Mouse (Mus musculus): ENCODE measurements around the gene Myo10. TPM values are rescaled to one million over a fixed set of nuclear protein-coding genes. Genes with fewer than 3 reads are reported as not detected.

Gene Myo10
- polyA plus RNA-seq, 1 experiment from 2014 or later: 12.5 TPM

DNA sequence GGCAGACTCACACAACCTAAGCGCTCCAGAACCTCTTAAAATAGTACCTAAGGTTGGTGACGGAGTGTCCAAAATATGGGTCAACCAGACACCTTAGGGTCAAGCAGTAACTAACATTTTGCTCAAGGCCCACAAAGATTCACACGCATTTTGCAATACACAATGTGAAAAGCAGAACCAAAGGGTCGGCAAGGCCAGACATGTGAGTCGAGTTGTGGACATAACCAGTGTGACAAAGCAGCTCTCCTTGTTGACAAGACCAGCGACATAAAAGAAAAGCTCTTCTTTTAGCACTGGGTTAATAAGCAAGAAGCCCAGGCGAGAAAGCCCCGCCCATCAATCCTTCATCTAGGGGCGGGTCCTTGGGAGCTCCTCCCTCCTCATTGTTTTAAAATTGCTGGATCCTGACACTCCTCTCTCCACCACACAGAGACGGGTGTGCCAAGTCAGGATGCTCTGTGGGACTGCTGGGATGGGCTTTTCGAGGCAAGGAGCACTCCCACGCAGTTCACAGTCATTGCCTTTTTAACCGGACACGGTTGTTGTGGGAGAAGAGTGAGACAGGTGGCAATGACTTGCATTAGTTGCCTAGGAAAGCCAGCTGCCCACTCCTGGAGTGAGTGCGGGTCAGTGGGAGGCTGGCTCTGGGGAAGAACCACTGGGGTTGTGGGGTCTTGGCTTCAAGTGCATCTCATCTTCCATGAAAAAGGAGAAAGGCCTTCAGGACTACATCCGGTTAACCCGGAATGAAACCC lies 212.8 kb downstream of the Myo10 start:
- Histone ChIP-seq H3K27ac (no peak overlapping the region), H3K9ac (no peak overlapping the region), H3K27me3 (no peaks in the 10 kb centered on the region), H3K36me3 (no peaks in the 10 kb centered on the region), H3K4me1 (replicated peaks) (peaks cover 2% of the 10 kb centered on the region; the same call in 1 of the 2 replicates), H3K9me3 (replicated peaks) (no peaks in the 10 kb centered on the region), H3K4me3 (no peak overlapping the region), H3K4me2 (no peak overlapping the region)
- ATAC-seq (replicated peaks; ENCODE audit: insufficient number of reproducible peaks, insufficient read depth, low FRiP score, low read depth): no peak
- 85% methylated on average over 17 of the region's 17 CpGs for WGBS

DNA sequence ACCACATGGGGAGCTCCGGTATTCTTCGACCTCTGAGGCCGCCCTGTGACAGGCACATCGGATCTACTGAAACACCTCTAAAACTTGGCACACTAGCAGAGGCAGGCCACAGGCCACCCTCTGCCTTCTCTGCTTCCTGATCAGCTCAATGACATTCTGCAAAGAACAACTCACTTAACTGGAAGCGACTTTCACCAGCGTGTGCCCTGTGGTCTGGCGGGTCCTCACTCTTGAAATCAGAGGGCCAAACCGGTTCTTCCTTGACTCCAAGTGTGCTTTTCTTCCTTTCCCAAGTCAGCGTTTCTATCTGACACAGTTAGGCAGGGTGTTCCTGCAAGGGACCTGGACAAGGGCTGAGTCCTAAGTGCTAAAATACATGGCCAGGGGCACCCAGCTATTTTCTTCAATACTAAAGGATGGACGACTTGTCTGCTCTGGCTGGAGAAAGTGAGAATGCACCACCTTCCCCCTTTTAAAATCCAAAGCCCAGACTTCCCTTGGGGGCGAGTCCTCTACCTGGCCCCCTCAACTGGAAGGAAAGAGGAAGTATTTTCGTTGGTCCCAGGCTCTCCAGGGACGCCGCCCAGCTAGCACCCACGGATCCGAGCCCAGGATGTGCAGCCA lies 220.2 kb downstream of the Myo10 start:
- Histone ChIP-seq H3K27ac (no peak overlapping the region), H3K4me1 (replicated peaks) (peaks cover 16% of the 10 kb centered on the region)
- ATAC-seq (replicated peaks; ENCODE audit: insufficient number of reproducible peaks, insufficient read depth, low FRiP score, low read depth): no peak

DNA sequence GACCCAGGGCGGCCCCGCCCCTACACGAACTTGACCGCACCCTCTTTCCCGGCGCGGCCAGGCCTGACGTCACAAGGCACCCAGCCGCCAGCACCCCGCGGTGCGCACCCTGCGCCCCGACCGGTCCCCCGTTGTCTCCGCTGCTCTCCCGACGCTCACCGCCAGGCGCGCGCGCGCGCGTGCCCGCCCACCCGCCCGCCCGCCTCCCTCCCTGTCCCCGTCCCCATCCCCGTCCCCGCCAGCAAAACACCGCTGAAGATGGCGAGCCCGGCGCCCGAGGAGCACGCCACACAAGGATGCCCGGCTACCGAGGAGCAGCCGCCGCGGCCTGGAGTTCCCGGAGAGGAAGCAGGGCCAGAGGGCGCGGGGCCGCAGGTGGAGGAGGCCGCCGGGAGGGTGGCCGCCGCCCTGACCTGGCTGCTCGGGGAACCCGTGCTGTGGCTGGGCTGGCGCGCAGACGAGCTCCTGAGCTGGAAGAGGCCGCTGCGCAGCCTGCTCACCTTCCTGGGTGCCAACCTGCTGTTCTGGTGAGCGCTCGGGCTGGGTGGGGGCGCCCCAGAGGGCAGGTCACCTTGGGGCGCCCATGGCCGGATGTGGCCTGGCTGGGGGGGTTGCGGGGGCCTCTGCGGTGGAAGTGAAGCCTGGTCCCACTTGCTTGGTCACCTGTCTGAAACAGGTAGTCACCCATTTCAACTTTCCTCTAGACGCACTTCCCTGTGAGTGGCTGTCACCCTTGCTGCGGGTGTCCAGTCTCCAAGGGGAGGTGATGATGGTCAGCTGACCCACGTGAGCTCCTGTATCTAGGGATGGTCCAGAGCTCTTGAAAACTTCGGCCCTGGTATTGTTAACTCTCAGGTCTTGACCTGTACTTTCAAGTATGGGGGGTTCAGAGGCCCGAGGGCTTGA lies 221.0 kb downstream of the Myo10 start, which contains the start of gene Retreg1:
TSS of gene Retreg1 (plus strand) at position 95 of the 906 bp plus-strand sequence.
- peak; percentile 84 for ATAC-seq (replicated peaks; ENCODE audit: insufficient number of reproducible peaks, insufficient read depth, low FRiP score, low read depth)
- peak within 1 kb of the TSS; percentile 68 for H3K9ac ChIP-seq
- no peaks in the 10 kb centered on the region for H3K36me3 ChIP-seq
- H3K27me3 ChIP-seq: peaks cover 10% of the 10 kb centered on the region
- peak within 1 kb of the TSS; percentile 65 for H3K27ac ChIP-seq
- peaks cover 16% of the 10 kb centered on the region for H3K4me1 ChIP-seq (replicated peaks)
- H3K9me3 ChIP-seq (replicated peaks): no peaks in the 10 kb centered on the region
- H3K4me2 ChIP-seq: peak within 1 kb of the TSS; percentile 87
- H3K4me3 ChIP-seq: peak within 1 kb of the TSS; percentile 79
- under 1% methylated on average over 66 of the region's 72 CpGs for WGBS

More for the DNA sequence above, 220.2 kb downstream of the Myo10 start:
- H3K9ac ChIP-seq: peak overlapping the region; percentile 68
- 16% methylated on average over 16 of the region's 16 CpGs for WGBS
- H3K27me3 ChIP-seq: peaks cover 10% of the 10 kb centered on the region
- H3K4me2 ChIP-seq: peak overlapping the region; percentile 87
- H3K9me3 ChIP-seq (replicated peaks): no peaks in the 10 kb centered on the region
- no peaks in the 10 kb centered on the region for H3K36me3 ChIP-seq
- H3K4me3 ChIP-seq: peak overlapping the region; percentile 79

DNA sequence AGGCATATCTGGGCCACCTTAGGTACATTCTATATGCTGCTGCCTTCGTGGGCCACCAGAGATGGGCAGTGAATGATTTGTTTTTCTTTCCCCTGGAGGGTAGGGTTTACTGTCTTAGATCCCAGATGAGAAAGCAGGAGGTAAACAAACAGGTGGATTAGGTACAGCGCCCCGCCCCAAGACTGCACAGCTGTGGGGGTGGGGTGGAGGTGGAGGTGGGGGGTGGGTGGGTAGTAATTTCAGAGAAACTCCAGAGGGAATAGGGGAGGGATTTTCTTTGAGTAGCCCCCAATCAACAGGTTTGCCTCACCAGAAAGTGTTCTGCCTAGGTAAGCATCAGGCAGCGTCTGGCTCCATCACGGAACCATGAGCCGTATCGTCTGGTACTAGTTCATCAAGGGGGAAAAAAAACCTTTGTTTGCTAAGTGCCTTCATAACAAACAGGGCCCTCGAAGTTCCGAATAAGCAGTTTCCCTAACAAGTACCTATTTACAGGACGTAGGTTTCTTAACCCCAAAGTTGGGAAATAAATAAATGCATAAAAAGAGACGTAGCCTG lies 221.8 kb downstream of the Myo10 start:
- 29% methylated on average over 11 of the region's 11 CpGs for WGBS

DNA sequence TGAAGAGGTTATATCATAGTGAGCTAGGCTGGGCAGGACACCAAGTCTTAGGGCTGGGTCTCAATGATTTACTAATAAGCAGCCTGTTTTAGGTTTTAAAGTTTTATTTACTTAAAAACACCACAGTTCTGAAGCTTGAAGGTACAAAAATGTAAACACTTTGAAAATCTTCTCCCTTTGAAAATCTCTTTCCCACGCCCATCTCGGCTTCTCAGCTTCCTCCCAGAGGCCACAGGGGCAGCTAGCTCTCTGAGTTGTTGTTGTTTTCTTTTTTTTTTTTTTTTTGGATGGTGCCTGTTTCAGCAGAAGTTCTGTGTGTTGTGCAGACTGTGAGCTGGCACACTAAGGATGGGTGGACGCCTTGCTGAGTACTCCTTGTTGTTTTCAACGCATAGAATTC lies 222.4 kb downstream of the Myo10 start:
- Histone ChIP-seq H3K9ac (no peak overlapping the region), H3K27ac (no peak overlapping the region), H3K9me3 (replicated peaks) (no peaks in the 10 kb centered on the region), H3K27me3 (peaks cover 10% of the 10 kb centered on the region), H3K4me1 (replicated peaks) (peaks cover 16% of the 10 kb centered on the region), H3K4me2 (peak overlapping the region; percentile 87; the same call in 1 of the 2 replicates), H3K4me3 (peak overlapping the region; percentile 79; the same call in 1 of the 2 replicates), H3K36me3 (no peaks in the 10 kb centered on the region)
- ATAC-seq (replicated peaks; ENCODE audit: insufficient number of reproducible peaks, insufficient read depth, low FRiP score, low read depth): no peak
- 65% methylated on average over 4 of the region's 4 CpGs for WGBS

More for the DNA sequence above, 221.8 kb downstream of the Myo10 start:
- no peak for ATAC-seq (replicated peaks; ENCODE audit: insufficient number of reproducible peaks, insufficient read depth, low FRiP score, low read depth)
- H3K36me3 ChIP-seq: no peaks in the 10 kb centered on the region
- H3K4me1 ChIP-seq (replicated peaks): peaks cover 16% of the 10 kb centered on the region
- peak overlapping the region; percentile 87 for H3K4me2 ChIP-seq
- H3K27ac ChIP-seq: no peak overlapping the region
- H3K9me3 ChIP-seq (replicated peaks): no peaks in the 10 kb centered on the region
- peak overlapping the region; percentile 79 for H3K4me3 ChIP-seq
- peaks cover 10% of the 10 kb centered on the region for H3K27me3 ChIP-seq
- H3K9ac ChIP-seq: peak overlapping the region; percentile 68; the same call in 1 of the 2 replicates

DNA sequence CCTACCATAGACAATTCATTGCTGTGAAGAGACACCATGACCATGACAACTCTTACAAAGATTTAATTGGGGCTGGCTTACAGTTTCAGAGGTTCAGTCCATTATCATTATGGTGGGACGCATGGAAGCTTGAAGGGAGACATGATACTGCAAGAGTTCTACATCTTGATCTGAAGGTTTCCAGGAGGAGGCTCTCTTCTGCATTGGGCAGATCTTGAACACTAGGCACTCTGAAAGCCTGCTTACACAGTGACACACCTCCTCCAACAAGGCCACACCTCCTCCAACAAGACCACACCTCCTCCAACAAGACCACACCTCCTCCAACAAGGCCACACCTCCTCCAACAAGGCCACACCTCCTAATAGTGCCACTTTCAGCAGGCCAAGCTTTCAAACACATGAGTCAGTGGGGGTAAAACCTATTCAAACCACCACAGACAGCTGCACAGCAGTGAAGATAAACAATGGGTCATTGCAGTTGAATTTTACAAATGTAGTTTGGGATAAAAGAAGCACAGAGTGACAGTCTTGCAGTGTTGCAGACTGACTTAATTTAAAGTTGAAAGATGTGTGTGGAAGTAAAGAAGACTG lies 225.3 kb downstream of the Myo10 start:
- H3K4me1 ChIP-seq (replicated peaks): peaks cover 14% of the 10 kb centered on the region
- H3K27ac ChIP-seq: no peak overlapping the region
- ATAC-seq (replicated peaks; ENCODE audit: insufficient number of reproducible peaks, insufficient read depth, low FRiP score, low read depth): no peak
- no peaks in the 10 kb centered on the region for H3K27me3 ChIP-seq
- 88% methylated on average over 1 of the region's 1 CpGs for WGBS
- H3K4me2 ChIP-seq: no peak overlapping the region
- no peaks in the 10 kb centered on the region for H3K36me3 ChIP-seq
- H3K9ac ChIP-seq: no peak overlapping the region
- no peak overlapping the region for H3K4me3 ChIP-seq
- no peaks in the 10 kb centered on the region for H3K9me3 ChIP-seq (replicated peaks)

DNA sequence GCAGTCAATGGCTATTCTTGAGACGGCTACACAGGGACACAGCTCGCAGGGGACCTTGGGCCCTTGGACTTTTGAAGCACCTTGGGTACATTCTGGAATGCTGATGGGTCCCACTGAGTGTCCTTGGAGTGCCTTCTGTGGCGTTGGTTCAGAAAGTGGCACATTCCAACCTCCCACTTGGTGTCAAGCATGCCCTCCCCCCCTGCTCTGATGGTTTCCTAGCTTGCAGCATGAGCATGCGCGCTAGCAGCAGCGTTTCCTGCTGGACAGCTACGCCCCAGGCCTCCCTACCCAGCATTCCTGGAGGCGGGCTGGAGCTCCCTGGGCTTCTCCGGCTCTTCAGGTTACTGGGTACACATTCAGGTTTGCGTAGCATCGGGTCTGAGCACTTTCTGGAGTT lies 228.2 kb downstream of the Myo10 start:
- H3K9ac ChIP-seq: no peak overlapping the region
- no peak overlapping the region for H3K4me3 ChIP-seq
- ATAC-seq (replicated peaks; ENCODE audit: insufficient number of reproducible peaks, insufficient read depth, low FRiP score, low read depth): no peak
- 0 out of 2 replicates have a peak, but pooled peaks cover 2% of the 10 kb centered on the region for H3K4me1 ChIP-seq (replicated peaks)
- no peaks in the 10 kb centered on the region for H3K27me3 ChIP-seq
- 63% methylated on average over 11 of the region's 11 CpGs for WGBS
- no peaks in the 10 kb centered on the region for H3K9me3 ChIP-seq (replicated peaks)
- no peaks in the 10 kb centered on the region for H3K36me3 ChIP-seq
- H3K27ac ChIP-seq: no peak overlapping the region
- H3K4me2 ChIP-seq: no peak overlapping the region

DNA sequence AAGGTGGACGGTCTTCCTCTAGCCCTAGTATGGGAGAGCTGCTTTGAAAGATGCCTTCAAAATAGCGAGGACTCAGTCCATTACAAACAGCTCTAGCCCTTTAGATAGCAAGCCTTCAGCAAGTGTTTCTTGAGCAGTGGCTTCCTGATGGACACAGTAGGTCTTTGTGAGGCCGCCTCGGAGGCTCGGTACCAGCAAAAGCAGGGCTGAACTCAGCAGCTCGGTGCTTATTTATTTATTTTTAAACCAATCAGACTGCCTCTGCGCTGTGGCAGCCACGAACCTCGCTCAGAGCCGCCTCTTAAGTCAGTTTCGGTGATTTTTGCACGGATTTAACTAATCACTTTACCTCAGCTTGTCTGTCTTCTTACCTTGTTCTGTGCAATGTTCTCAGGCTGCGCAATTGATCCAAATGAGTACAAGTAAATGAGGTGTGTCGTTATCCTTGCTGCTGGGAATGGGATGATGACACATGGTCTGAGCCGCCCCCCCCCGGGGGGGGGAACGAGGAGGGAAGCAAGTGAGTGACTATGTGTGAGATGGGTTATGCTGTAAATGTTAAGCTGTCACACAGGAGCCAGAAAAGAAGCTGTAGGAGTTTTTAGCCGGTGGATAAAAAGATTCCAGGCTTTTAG lies 232.1 kb downstream of the Myo10 start:
- ATAC-seq (replicated peaks; ENCODE audit: insufficient number of reproducible peaks, insufficient read depth, low FRiP score, low read depth): no peak
- no peak overlapping the region for H3K9ac ChIP-seq
- WGBS: 59% methylated on average over 18 of the region's 18 CpGs
- no peaks in the 10 kb centered on the region for H3K9me3 ChIP-seq (replicated peaks)
- H3K4me3 ChIP-seq: no peak overlapping the region
- no peak overlapping the region for H3K4me2 ChIP-seq
- no peaks in the 10 kb centered on the region for H3K27me3 ChIP-seq
- no peaks in the 10 kb centered on the region for H3K36me3 ChIP-seq
- 0 out of 2 replicates have a peak, but pooled peaks cover 5% of the 10 kb centered on the region for H3K4me1 ChIP-seq (replicated peaks)
- H3K27ac ChIP-seq: no peak overlapping the region

DNA sequence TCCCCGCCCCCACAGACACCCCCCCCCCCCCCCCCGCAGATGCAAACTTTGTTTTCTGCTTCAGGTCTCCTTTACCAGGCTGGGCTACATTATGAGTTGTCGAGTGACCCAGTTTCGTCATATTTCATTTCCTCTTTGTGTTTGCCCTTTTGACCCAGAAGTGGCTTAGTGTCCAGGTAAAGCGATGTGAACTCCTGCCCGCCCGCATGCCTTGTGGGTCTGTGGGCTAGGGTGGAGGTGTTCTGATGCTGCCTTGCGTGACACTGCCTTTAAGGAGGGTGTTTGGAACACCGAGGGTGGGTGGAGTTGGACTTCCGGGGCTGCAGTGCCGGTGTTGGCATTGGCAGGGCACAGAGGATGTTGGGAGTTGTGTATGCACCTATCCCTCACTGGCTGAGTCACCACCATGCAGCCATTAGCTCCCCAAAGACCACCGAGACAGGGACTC lies 236.3 kb downstream of the Myo10 start:
- Histone ChIP-seq H3K27ac (no peak overlapping the region), H3K4me2 (no peak overlapping the region), H3K4me3 (no peak overlapping the region), H3K4me1 (replicated peaks) (peaks cover 6% of the 10 kb centered on the region; the same call in 1 of the 2 replicates), H3K27me3 (no peaks in the 10 kb centered on the region), H3K9me3 (replicated peaks) (no peaks in the 10 kb centered on the region), H3K36me3 (no peaks in the 10 kb centered on the region), H3K9ac (no peak overlapping the region)
- no peak for ATAC-seq (replicated peaks; ENCODE audit: insufficient number of reproducible peaks, insufficient read depth, low FRiP score, low read depth)
- WGBS: 57% methylated on average over 12 of the region's 12 CpGs

DNA sequence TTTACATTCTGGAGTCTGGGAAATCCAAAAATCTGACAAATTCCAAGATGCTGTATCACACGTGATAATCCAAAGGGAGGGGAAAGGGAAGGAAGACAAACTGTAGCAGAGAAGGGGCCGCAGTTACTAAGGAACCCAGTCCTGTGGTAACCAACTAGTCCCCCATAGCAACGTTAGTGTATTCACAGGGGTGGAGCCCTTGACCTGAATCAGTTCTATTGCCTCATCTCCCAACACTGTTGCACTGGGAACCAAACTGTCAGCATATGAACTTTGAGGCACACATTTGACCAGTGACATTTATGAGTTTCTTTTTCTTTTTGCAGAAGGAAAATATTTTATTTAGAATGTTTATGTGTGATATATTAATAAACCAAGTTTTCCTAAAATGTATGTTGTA lies 237.1 kb downstream of the Myo10 start:
- ATAC-seq (replicated peaks; ENCODE audit: insufficient number of reproducible peaks, insufficient read depth, low FRiP score, low read depth): no peak
- Histone ChIP-seq H3K9me3 (replicated peaks) (no peaks in the 10 kb centered on the region), H3K4me2 (no peak overlapping the region), H3K4me3 (no peak overlapping the region), H3K9ac (no peak overlapping the region), H3K27ac (no peak overlapping the region), H3K27me3 (no peaks in the 10 kb centered on the region), H3K4me1 (replicated peaks) (peaks cover 6% of the 10 kb centered on the region; the same call in 1 of the 2 replicates), H3K36me3 (no peaks in the 10 kb centered on the region)
- 65% methylated on average over 3 of the region's 3 CpGs for WGBS

Data from heart, embryonic 15.5 days (tissue).